Mouse (Mus musculus) spleen, adult 2 months (tissue): ENCODE data around the gene Chrm1.

Source experiments
- CTCF ChIP-seq: fragments of 200-500 bp; IDR thresholded peaks from 2 replicates; pipeline ENCODE4 v1.5.1; 2011; ENCODE audit warnings: mild to moderate bottlenecking, inconsistent platforms; ENCODE audit not compliant: insufficient read depth, insufficient read length, insufficient replicate concordance; ENCODE audit errors: extremely low read depth
- POLR2A ChIP-seq: fragments of 200-500 bp; IDR thresholded peaks from 2 replicates; pipeline ENCODE4 v1.6.1; 2011; ENCODE audit warnings: low read depth, low read length, inconsistent platforms

GRCm38 (mm10) chr19:8672859-8673258, 9.3 kb downstream of the Chrm1 start:
- TF ChIP-seq POLR2A (no peak), CTCF (no peak)
